Mouse (Mus musculus) liver, embryonic 11.5 days (tissue): Measurements from ENCODE around the gene Phb. TPM values are rescaled to one million over a fixed set of nuclear protein-coding genes. Genes with fewer than 3 reads are reported as not detected.

ENCODE experiments used
- ATAC-seq: fragments of 200-750 bp; cut with Nextera tagmentation; replicated peaks from 2 replicates; pipeline ENCODE4 v1.8.0; 2017; ENCODE audit warnings: moderate number of reproducible peaks, mild to moderate bottlenecking, moderate TSS enrichment, moderate library complexity; ENCODE audit not compliant: low FRiP score
- DNase-seq: peaks from one replicate; pipeline ENCODE4 v3.0.0-alpha.2; 2017; ENCODE audit warnings: low spot score
- H3K27ac ChIP-seq: fragments of 300-500 bp; sonication (generic); 2 replicates; pipeline ENCODE4 v1.5.1; 2014; ENCODE audit warnings: mild to moderate bottlenecking, low read depth, low read length, control low read depth
- H3K27me3 ChIP-seq: fragments of 300-500 bp; sonication (generic); replicated peaks from 2 replicates; pipeline ENCODE4 v1.6.1; 2014; ENCODE audit warnings: low read length, mixed read lengths; ENCODE audit not compliant: control insufficient read depth, insufficient read depth
- H3K36me3 ChIP-seq: fragments of 300-500 bp; sonication (generic); 2 replicates; pipeline ENCODE4 v1.6.1; 2014; ENCODE audit warnings: mild to moderate bottlenecking, low read length, moderate library complexity, mixed read lengths; ENCODE audit not compliant: control insufficient read depth, insufficient read depth
- H3K4me1 ChIP-seq: fragments of 300-500 bp; sonication (generic); replicated peaks from 2 replicates; pipeline ENCODE4 v1.6.1; 2014; ENCODE audit warnings: low read length, mixed read lengths; ENCODE audit not compliant: control insufficient read depth, insufficient read depth
- H3K4me2 ChIP-seq: fragments of 300-500 bp; sonication (generic); 2 replicates; pipeline ENCODE4 v1.6.1; 2014; ENCODE audit warnings: mild to moderate bottlenecking, control low read depth, moderate library complexity
- H3K4me3 ChIP-seq: fragments of 300-500 bp; sonication (generic); 2 replicates; pipeline ENCODE4 v1.5.1; 2014; ENCODE audit warnings: low read depth, low read length, control low read depth
- H3K9ac ChIP-seq: fragments of 300-500 bp; sonication (generic); 2 replicates; pipeline ENCODE4 v1.6.1; 2014; ENCODE audit warnings: low read depth, low read length, control low read depth
- H3K9me3 ChIP-seq: fragments of 300-500 bp; sonication (generic); 2 replicates; pipeline ENCODE4 v1.6.1; 2016; ENCODE audit warnings: low read length, inconsistent platforms, mixed read lengths; ENCODE audit not compliant: control insufficient read depth
- WGBS: fragments of 180-500 bp; shearing (Covaris S2); extraction: QIAGEN DNeasy Blood & Tissue Kit; methylation state at CpG from one replicate; pipeline ENCODE4 v1.1.7; 2014; 5-methylcytosine and 5-hydroxymethylcytosine counted together
- polyA plus RNA-seq: library from polyadenylated mRNA; unstranded; fragments of >200 nt; fragmentation: Nextera tagmentation; extraction: Ambion mirVana; gene quantifications from 2 replicates; pipeline ENCODE4 v1.2.1, GENCODE M21; 2014

Gene Phb
- polyA plus RNA-seq = 308 and 337 TPM in 2 replicates

GRCm38 (mm10) chr11:95666529-95667149 is at the start of gene Phb:
TSS of gene Phb (plus strand) at chr11:95666957.
- peaks cover 18% of the 10 kb centered on the region for H3K36me3 ChIP-seq
- ATAC-seq (peak; percentile 93), DNase-seq (peak; percentile 88)
- H3K4me1 ChIP-seq = 0 out of 2 replicates have a peak, but pooled peaks cover 3% of the 10 kb centered on the region
- peak within 1 kb of the TSS; percentile 70 for H3K27ac ChIP-seq
- WGBS = under 1% methylated on average over 25 of the region's 25 CpGs
- H3K27me3 ChIP-seq = no peaks in the 10 kb centered on the region
- no peaks in the 10 kb centered on the region for H3K9me3 ChIP-seq
- H3K4me2 ChIP-seq = peak within 1 kb of the TSS; percentile 83
- H3K9ac ChIP-seq = peak within 1 kb of the TSS; percentile 81
- H3K4me3 ChIP-seq = peak within 1 kb of the TSS; percentile 82

GRCm38 (mm10) chr11:95617785-95618465 is 48.8 kb upstream of the Phb start:
- ATAC-seq = no peak
- no peak overlapping the region for H3K4me3 ChIP-seq
- no peak for DNase-seq
- no peaks in the 10 kb centered on the region for H3K36me3 ChIP-seq
- H3K27ac ChIP-seq = no peak overlapping the region
- H3K9ac ChIP-seq = no peak overlapping the region
- H3K4me2 ChIP-seq = no peak overlapping the region
- 50% methylated on average over 19 of the region's 19 CpGs for WGBS
- H3K27me3 ChIP-seq = peaks cover 30% of the 10 kb centered on the region
- H3K4me1 ChIP-seq = no peaks in the 10 kb centered on the region
- no peaks in the 10 kb centered on the region for H3K9me3 ChIP-seq

DNA sequence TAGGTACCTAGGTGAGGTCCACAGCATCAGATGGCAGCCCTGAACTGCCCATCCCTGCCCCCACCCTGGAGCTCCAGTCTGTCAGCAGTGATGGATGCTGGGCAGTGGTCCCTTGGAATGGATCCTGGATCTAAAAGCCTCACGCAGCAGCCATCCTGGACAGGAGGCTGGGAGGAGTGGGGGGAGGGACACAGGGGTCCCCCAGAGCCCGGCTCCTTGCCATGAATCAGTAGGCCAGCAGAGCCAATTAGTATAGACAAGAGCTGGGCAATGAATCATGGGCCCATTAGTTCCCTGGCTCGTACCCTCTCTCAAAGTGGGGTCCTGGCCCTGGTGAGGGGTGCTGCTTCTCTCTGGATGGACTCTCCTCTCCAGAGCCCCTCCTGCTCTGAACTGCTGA is 47.7 kb upstream of the Phb start:
- 64% methylated on average over 3 of the region's 3 CpGs for WGBS
- DNase-seq = no peak
- H3K9me3 ChIP-seq = no peaks in the 10 kb centered on the region
- H3K27ac ChIP-seq = no peak overlapping the region
- no peak overlapping the region for H3K9ac ChIP-seq
- no peak overlapping the region for H3K4me2 ChIP-seq
- no peak for ATAC-seq
- peaks cover 30% of the 10 kb centered on the region for H3K27me3 ChIP-seq
- no peaks in the 10 kb centered on the region for H3K36me3 ChIP-seq
- no peak overlapping the region for H3K4me3 ChIP-seq
- no peaks in the 10 kb centered on the region for H3K4me1 ChIP-seq

DNA sequence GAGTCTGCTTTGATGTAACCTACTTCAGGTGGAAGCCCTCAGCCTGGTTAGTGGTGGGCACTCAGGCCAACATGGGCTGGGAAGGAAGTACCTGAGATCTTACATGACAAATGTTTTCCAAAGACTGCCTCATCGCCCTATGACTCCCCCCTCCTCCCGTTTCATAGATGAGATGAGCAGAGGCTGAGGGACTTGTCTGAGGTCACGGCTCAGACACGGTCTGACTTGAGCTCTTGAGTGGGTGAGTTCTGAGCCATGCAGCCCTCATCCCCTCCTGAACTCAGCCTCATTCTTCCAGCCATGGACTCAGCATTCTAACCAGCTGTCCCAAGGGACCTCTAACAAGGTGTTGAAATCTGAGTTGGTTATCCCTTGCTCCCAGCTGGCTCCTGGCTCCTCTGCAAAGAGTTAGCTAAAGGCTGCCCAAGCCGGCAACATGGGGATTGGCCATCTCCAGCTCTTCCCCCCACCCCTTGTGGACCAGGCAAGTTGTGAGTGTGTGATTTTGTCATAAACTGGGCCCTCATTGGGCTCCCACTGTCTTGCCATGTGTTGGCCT is 46.8 kb upstream of the Phb start:
- ATAC-seq (no peak), DNase-seq (no peak)
- 83% methylated on average over 5 of the region's 5 CpGs for WGBS
- Histone ChIP-seq H3K27me3 (peaks cover 27% of the 10 kb centered on the region), H3K9me3 (no peaks in the 10 kb centered on the region), H3K9ac (no peak overlapping the region), H3K36me3 (no peaks in the 10 kb centered on the region), H3K27ac (no peak overlapping the region), H3K4me2 (no peak overlapping the region), H3K4me3 (no peak overlapping the region), H3K4me1 (no peaks in the 10 kb centered on the region)

DNA sequence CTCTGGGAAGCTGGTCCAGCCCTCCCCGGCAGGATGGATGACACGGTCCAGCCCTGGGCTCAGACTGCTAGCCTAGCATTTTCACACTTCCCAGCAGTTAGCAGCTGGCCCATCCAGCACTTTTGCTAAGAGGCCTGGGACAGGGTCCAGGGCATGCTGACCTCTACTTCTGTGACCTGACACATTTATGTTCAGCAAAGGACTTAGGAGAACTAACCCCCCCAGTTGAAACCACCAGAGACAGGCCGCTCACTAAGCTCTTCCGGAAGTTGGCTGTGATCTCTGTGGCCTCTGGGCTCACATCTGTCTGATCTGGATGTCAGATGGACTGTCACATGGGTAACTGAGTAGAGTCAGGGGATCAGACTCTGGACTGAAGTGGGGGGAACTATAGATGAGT is 45.7 kb upstream of the Phb start:
- Histone ChIP-seq H3K4me3 (no peak overlapping the region), H3K9me3 (no peaks in the 10 kb centered on the region), H3K4me2 (no peak overlapping the region), H3K36me3 (no peaks in the 10 kb centered on the region), H3K27me3 (peaks cover 25% of the 10 kb centered on the region), H3K27ac (no peak overlapping the region), H3K9ac (no peak overlapping the region), H3K4me1 (no peaks in the 10 kb centered on the region)
- WGBS = 40% methylated on average over 4 of the region's 4 CpGs
- DNase-seq (no peak), ATAC-seq (no peak)

DNA sequence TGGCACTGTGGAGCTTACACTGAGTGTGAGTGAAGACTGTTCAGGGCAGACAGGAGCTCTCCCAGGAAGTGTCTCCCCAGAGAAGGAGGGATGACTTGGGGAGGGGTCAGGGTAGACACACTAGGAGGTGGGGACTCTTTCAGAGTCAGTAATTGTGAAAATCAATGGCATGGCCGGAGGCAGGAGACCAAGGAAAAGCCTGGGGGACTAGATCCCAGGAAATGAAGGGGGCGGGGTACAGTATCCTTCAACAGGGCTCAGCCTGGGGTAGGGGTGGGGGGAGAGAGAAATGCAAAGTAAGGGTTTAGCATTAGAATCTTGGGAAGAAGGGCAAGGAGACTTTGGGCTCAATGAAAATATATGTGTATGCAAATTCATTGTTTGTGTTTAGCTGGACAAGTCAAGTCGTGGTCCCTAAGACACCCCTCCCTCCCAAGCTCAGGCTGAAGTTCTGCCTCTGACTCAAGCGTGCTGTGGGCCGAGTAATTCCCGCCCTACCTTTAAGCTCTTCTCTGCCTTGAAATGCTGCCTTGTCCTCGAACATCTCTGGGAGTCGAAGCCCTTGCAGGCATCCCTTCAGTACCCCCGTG is 45.1 kb upstream of the Phb start:
- Histone ChIP-seq H3K9me3 (no peaks in the 10 kb centered on the region), H3K36me3 (no peaks in the 10 kb centered on the region), H3K27ac (no peak overlapping the region), H3K4me2 (no peak overlapping the region), H3K4me3 (no peak overlapping the region), H3K4me1 (no peaks in the 10 kb centered on the region), H3K9ac (no peak overlapping the region), H3K27me3 (peaks cover 26% of the 10 kb centered on the region)
- ATAC-seq (no peak), DNase-seq (no peak)
- WGBS = 34% methylated on average over 9 of the region's 9 CpGs

GRCm38 (mm10) chr11:95622426-95622825 is 44.3 kb upstream of the Phb start:
- no peak overlapping the region for H3K27ac ChIP-seq
- no peak overlapping the region for H3K9ac ChIP-seq
- H3K4me3 ChIP-seq = no peak overlapping the region
- no peaks in the 10 kb centered on the region for H3K36me3 ChIP-seq
- peaks cover 33% of the 10 kb centered on the region for H3K27me3 ChIP-seq
- DNase-seq = no peak
- 46% methylated on average over 8 of the region's 8 CpGs for WGBS
- H3K9me3 ChIP-seq = no peaks in the 10 kb centered on the region
- ATAC-seq = no peak
- no peaks in the 10 kb centered on the region for H3K4me1 ChIP-seq
- H3K4me2 ChIP-seq = no peak overlapping the region

- H3K27me3 ChIP-seq = peaks cover 35% of the 10 kb centered on the region
- H3K9me3 ChIP-seq = no peaks in the 10 kb centered on the region
- DNase-seq (no peak), ATAC-seq (no peak)
- H3K4me3 ChIP-seq = no peak overlapping the region
- H3K4me2 ChIP-seq = no peak overlapping the region
- H3K4me1 ChIP-seq = peaks cover 8% of the 10 kb centered on the region
- H3K27ac ChIP-seq = no peak overlapping the region
- no peak overlapping the region for H3K9ac ChIP-seq
- WGBS = 81% methylated on average over 6 of the region's 6 CpGs
- no peaks in the 10 kb centered on the region for H3K36me3 ChIP-seq
Measured at GRCm38 (mm10) chr11:95630558-95630957, 36.2 kb upstream of the Phb start.
